Mouse (Mus musculus) ES-E14 (cell line): ENCODE measurements around the gene Spata2l.

Experiments used
- CHD2 ChIP-seq: IDR thresholded peaks from 2 replicates; pipeline ENCODE4 v1.6.1; 2014; ENCODE audit warnings: mild to moderate bottlenecking, low read depth, low read length, inconsistent platforms
- ZNF384 ChIP-seq: IDR thresholded peaks from 2 replicates; pipeline ENCODE4 v1.6.1; 2012; ENCODE audit warnings: low read depth, low read length, inconsistent platforms

GRCm38 (mm10) chr8:123283991-123284390 lies 48.0 kb upstream of the Spata2l start:
- no peak for TF ChIP-seq ZNF384
- no peak for TF ChIP-seq CHD2
